Mouse (Mus musculus): ENCODE measurements at regions not wholly inside any gene's neighbourhood (a gene's known extent, or its start where the extent isn't known, plus 50 kb on each side); places are given as distances from the start of the nearest gene placed in this dataset.
A peak's percentile ranks its signal among the peaks of the same experiment; 100 is the strongest.
"Not testable (repeated sequence)": the region's sequence is repeated elsewhere in the genome, so short reads cannot be mapped to it uniquely, and the experiment has no call there.

DNA sequence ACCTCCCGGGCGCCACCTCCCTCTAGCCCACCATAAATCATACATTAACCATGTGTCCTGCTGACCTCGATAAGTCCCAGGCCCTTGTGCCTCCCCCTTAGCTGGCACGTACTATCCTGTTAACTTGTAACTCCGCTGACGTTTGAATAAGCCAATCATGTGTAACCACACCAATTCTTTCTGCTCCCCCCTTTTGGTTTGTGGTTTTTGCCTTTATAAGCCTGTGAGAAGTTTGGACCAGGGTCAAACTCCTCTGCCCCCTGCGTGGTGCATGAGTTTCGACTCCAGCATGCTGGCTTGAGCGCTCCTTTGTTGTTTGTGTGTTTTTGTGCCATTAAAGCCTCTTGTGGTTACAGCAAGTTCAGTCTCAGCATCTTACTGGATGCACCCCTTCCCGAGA is 138.4 kb upstream of the Samt2 start:
- H3K4me1 ChIP-seq; H3K27ac ChIP-seq (replicated peaks); DNase-seq (ENCODE audit: low spot score); H3K27me3 ChIP-seq (ENCODE audit: low read depth, poor library complexity, severe bottlenecking); H3K4me3 ChIP-seq; H3K9me3 ChIP-seq (replicated peaks); H3K36me3 ChIP-seq: not testable (repeated sequence)
- WGBS: 81% methylated on average over 10 of the region's 10 CpGs

DNA sequence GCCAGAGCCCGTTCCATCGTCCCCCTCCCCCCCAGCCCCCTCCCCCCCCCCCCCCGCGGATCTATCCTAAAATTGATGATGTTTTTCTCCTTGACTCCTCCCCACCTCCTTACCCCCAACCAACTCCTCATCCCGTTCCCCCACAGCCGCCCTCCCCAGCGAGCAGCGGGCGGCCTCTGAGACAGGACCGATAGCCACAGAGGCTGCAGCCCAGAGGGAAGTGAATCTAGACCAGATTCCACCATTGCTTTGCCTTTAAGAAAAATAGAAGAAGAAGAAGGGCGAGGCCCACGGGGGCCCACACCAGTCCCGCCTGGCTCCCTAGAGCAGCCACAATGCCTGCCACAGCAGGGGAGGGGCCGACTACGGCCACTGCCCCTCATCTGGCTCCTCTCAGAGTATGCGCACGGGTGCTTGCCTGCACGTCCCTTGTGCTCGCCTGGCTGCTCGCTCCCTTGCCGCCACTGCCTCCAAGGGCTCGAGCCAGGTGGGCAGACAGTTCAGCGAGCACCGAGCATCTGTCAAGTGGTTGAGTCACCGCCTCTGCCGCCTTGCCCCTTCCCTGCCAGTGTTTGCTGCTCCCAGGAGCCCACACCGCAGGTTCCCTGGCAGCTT is 134.6 kb upstream of the Samt2 start:
- Histone ChIP-seq H3K36me3 (no peaks in the 10 kb centered on the region), H3K27me3 (ENCODE audit: low read depth, poor library complexity, severe bottlenecking) (no peaks in the 10 kb centered on the region), H3K4me3 (peak overlapping the region; percentile 46), H3K27ac (replicated peaks) (no peak overlapping the region), H3K4me1 (no peaks in the 10 kb centered on the region), H3K9me3 (replicated peaks) (peaks cover 11% of the 10 kb centered on the region)
- DNase-seq (ENCODE audit: low spot score): peak; percentile 12
- 38% methylated on average over 24 of the region's 27 CpGs for WGBS

DNA sequence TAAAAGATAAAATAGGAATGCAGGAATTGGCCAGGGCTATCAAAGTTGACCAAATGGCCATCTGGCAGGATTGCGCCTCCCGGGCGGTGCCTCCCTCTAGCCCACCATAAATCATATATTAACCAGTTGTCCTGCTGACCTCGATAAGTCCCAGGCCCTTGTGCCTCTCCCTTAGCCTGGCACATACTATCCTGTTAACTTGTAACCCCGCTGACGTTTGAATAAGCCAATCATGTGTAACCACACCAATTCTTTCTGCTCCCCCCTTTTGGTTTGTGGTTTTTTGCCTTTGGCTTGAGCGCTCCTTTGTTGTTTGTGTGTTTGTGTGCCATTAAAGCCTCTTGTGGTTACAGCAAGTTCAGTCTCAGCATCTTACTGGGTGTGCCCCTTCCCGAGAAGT is 133.4 kb upstream of the Samt2 start:
- H3K4me3 ChIP-seq; H3K27me3 ChIP-seq (ENCODE audit: low read depth, poor library complexity, severe bottlenecking); H3K36me3 ChIP-seq; DNase-seq (ENCODE audit: low spot score); H3K27ac ChIP-seq (replicated peaks); H3K4me1 ChIP-seq: not testable (repeated sequence)
- WGBS: 92% methylated on average over 8 of the region's 8 CpGs
- H3K9me3 ChIP-seq (replicated peaks): peaks cover 15% of the 10 kb centered on the region

DNA sequence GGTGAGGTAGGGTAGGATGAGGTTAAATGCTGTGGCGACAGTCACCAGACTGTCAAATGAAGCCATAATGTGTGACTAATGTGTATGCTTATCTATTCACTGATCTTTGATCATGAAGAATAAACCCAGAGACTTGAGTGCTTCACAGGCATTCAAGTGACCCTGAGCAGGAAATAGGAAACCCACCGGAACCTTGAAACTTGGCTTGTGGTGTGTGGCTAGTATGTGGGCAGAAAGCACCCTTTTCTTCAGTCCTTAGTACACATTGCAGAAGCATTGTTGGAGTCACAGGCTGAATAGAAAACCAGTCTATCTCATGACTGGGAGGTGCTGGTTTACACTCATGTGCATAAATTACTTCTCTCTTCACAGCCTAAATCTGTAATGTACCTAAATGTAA is 91.4 kb upstream of the Samt2 start:
- 88% methylated on average over 1 of the region's 2 CpGs for WGBS
- not testable (repeated sequence) for H3K27me3 ChIP-seq (ENCODE audit: low read depth, poor library complexity, severe bottlenecking); DNase-seq (ENCODE audit: low spot score); H3K4me1 ChIP-seq; H3K36me3 ChIP-seq; H3K27ac ChIP-seq (replicated peaks); H3K4me3 ChIP-seq
- peaks cover 17% of the 10 kb centered on the region; the same call in 1 of the 2 replicates for H3K9me3 ChIP-seq (replicated peaks)

Data from midbrain, embryonic 10.5 days (tissue).